Mouse (Mus musculus) lung, embryonic 14.5 days (tissue): ENCODE results near the gene Slc13a2. TPM values are rescaled to one million over a fixed set of nuclear protein-coding genes. Genes with fewer than 3 reads are reported as not detected.

ENCODE experiments used
- ATAC-seq: fragments of 200-750 bp; cut with Nextera tagmentation; 2 replicates; pipeline ENCODE4 v1.8.0; 2017; ENCODE audit warnings: mild to moderate bottlenecking, moderate TSS enrichment, moderate library complexity; ENCODE audit not compliant: insufficient read depth
- DNase-seq: peaks from one replicate; pipeline ENCODE4 v3.0.0-alpha.2; 2015
- H3K27ac ChIP-seq: fragments of 300-500 bp; sonication (generic); 2 replicates; pipeline ENCODE4 v1.5.1; 2014; ENCODE audit warnings: low read depth, mild to moderate bottlenecking, moderate library complexity
- H3K27me3 ChIP-seq: fragments of 300-500 bp; sonication (generic); 2 replicates; pipeline ENCODE4 v1.6.1; 2014; ENCODE audit warnings: low read length, control low read depth; ENCODE audit not compliant: insufficient read depth
- H3K36me3 ChIP-seq: fragments of 300-500 bp; sonication (generic); 2 replicates; pipeline ENCODE4 v1.6.1; 2014; ENCODE audit warnings: control low read depth; ENCODE audit not compliant: insufficient read depth
- H3K4me1 ChIP-seq: fragments of 300-500 bp; sonication (generic); 2 replicates; pipeline ENCODE4 v1.6.1; 2014; ENCODE audit warnings: antibody characterized with exemption, control low read depth; ENCODE audit not compliant: insufficient read depth
- H3K4me2 ChIP-seq: fragments of 300-500 bp; sonication (generic); 2 replicates; pipeline ENCODE4 v1.6.1; 2014; ENCODE audit warnings: mild to moderate bottlenecking
- H3K4me3 ChIP-seq: fragments of 300-500 bp; sonication (generic); 2 replicates; pipeline ENCODE4 v1.5.1; 2014; ENCODE audit warnings: low read depth, low read length
- H3K9ac ChIP-seq: fragments of 300-500 bp; sonication (generic); 2 replicates; pipeline ENCODE4 v1.6.1; 2014
- H3K9me3 ChIP-seq: fragments of 300-500 bp; sonication (generic); 2 replicates; pipeline ENCODE4 v1.6.1; 2016; ENCODE audit warnings: low read depth, low read length, control low read depth
- CTCF ChIP-seq: IDR thresholded peaks from 2 replicates; pipeline ENCODE4 v1.5.1; 2016; ENCODE audit warnings: antibody characterized with exemption, low read depth
- WGBS: fragments of 180-500 bp; shearing (Covaris S2); extraction: QIAGEN DNeasy Blood & Tissue Kit; methylation state at CpG from one replicate; pipeline ENCODE4 v1.1.7; 2014; 5-methylcytosine and 5-hydroxymethylcytosine counted together
- polyA plus RNA-seq: library from polyadenylated mRNA; unstranded; fragments of >200 nt; fragmentation: Nextera tagmentation; extraction: Ambion mirVana; gene quantifications from 2 replicates; pipeline ENCODE4 v1.2.1, GENCODE M21; 2014

Slc13a2 gene
- not detected in 2 replicates for polyA plus RNA-seq

DNA sequence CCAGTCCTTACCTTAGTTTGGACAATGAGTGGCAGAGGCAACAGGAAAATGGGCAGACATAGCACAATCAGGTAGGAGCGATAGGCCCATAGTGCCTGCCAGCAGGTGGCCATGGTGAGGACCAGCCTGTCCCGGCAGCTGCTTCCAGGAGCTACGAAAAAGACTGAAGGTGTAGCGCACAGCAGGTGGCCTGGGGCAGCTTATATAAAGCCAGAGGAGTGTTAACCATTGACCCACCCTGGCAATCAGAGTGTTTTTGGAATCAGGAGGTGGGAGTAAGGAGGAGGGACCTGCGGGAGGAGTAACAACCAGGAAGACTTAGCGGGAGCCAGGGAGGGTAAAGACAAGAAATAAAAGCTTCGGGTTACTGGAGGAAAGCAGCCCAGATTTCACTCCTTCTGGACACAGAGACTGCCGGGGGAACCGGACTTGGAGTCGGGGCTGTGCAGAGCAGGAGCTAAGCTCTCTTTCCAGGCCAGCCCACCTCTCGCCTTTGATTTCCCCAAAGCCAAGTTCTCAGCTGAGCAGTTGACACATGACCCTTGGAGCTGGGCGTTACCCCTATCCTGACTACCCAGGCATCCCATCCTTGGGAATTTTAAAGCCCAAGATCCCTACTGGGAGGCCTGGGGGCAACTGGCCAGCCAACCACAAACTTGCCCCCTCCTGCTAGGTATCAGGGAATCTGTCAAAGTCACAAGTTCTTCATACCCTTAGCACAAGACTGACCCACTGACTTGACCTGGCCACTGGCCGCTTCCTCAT, at the start of gene Slc13a2:
Gene Slc13a2 (minus strand): TSS at position 163 of the 765 bp plus-strand sequence.
- Histone ChIP-seq H3K9me3 (no peaks in the 10 kb centered on the region), H3K36me3 (no peaks in the 10 kb centered on the region), H3K9ac (no peak within 1 kb of the TSS), H3K4me3 (no peak within 1 kb of the TSS), H3K4me2 (no peak within 1 kb of the TSS), H3K27me3 (no peaks in the 10 kb centered on the region; the same call in 1 of the 2 replicates), H3K4me1 (no peaks in the 10 kb centered on the region), H3K27ac (no peak within 1 kb of the TSS)
- no peak for ATAC-seq
- no peak for DNase-seq
- 18% methylated on average over 13 of the region's 13 CpGs for WGBS
- TF ChIP-seq CTCF = peak; percentile 33; the same call in 1 of the 2 replicates

DNA sequence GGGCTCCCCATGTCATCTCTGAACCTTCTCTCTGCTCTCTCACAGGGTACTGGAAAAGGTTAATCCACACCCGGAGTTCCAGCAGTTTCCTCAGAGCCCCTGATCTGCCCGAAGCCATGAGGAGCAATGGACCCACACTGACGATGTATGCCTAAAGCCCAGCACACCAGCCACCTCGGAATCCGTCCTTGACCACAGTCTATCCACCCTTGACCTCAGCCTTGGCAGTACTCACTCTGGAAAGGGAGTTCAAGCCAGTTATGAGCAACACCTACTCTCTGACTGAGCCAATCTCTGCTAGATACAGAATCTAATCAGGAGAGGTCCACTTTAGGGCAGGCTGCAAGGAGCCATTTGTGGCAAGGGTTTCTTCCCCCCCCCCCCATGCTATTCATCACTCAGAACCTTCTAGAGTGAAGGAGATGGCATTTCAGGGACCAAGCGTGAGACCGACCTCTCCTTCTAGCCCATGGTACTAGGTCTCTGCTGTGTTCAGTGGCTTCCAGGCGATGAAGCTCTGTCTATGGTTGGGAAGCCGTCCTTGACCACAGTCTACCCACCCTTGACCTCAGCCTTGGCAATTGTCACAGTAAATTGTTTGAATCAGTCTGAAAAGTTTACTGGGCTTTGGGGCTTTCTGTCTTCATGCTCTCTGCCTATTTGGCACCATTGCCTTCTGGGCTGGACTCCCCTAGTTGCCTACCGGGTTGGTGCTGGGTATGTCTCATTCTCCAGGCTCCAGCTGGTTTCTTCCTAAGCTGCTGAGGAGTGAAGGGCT, 49.5 kb upstream of the Slc13a2 start:
- 87% methylated on average over 10 of the region's 10 CpGs for WGBS
- H3K27me3 ChIP-seq = no peaks in the 10 kb centered on the region
- H3K4me3 ChIP-seq = no peak overlapping the region
- 0 out of 2 replicates have a peak, but pooled peaks cover under 1% of the 10 kb centered on the region for H3K4me1 ChIP-seq
- no peaks in the 10 kb centered on the region for H3K36me3 ChIP-seq
- no peaks in the 10 kb centered on the region for H3K9me3 ChIP-seq
- no peak overlapping the region for H3K27ac ChIP-seq
- no peak overlapping the region for H3K4me2 ChIP-seq
- no peak overlapping the region for H3K9ac ChIP-seq
- ATAC-seq (no peak), DNase-seq (no peak)
- TF ChIP-seq CTCF = no peak

DNA sequence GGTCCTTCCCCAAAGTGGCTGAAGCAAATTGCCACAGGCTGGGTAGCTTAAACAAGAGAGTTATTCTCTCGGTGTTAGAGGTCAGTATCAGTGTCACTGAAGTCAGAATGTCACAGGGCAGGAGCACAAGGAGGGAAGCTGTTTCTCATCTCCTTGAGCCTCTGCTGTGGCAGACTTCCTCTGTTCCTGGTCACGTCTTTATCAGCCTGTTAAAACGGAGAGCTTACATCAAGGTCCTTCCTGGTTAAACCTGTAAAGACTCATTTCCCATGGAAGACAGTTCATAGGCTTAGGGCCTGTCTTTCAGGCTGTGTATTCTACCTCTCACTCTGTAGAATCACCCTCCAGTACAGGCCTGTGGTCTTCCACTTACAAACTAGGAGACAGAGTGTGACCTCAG, 45.9 kb upstream of the Slc13a2 start:
- TF ChIP-seq CTCF = no peak
- no peak overlapping the region for H3K4me2 ChIP-seq
- no peak overlapping the region for H3K27ac ChIP-seq
- no peak overlapping the region for H3K9ac ChIP-seq
- peaks cover 9% of the 10 kb centered on the region; the same call in 1 of the 2 replicates for H3K4me1 ChIP-seq
- H3K27me3 ChIP-seq = no peaks in the 10 kb centered on the region
- no peaks in the 10 kb centered on the region for H3K36me3 ChIP-seq
- ATAC-seq (no peak), DNase-seq (no peak)
- H3K9me3 ChIP-seq = no peaks in the 10 kb centered on the region
- H3K4me3 ChIP-seq = no peak overlapping the region
- 44% methylated on average over 3 of the region's 3 CpGs for WGBS

DNA sequence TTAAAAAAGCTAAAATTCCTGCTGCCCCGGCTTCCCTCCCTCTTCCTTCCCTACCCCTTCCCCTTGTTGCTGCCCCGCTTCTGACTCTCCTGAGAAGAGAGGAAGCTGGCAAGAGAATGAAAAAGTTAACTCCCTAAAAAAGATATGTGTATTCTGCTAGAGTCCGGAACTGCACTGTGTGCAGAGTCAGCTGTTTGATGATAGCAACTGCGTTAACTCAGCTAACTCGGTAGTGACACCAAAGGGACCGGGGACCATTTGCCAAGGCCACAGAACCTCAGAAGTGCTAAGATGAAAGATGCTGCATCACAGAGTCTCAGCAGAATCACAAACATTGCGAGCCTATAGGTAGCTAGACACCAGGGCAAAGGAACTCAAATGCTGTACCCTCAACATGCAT, 45.5 kb upstream of the Slc13a2 start:
- Histone ChIP-seq H3K36me3 (no peaks in the 10 kb centered on the region), H3K4me1 (peaks cover 9% of the 10 kb centered on the region; the same call in 1 of the 2 replicates), H3K27ac (no peak overlapping the region), H3K27me3 (no peaks in the 10 kb centered on the region), H3K9me3 (no peaks in the 10 kb centered on the region), H3K9ac (no peak overlapping the region), H3K4me2 (no peak overlapping the region), H3K4me3 (no peak overlapping the region)
- WGBS = 66% methylated on average over 7 of the region's 7 CpGs
- no peak for TF ChIP-seq CTCF
- ATAC-seq = no peak
- DNase-seq = no peak

DNA sequence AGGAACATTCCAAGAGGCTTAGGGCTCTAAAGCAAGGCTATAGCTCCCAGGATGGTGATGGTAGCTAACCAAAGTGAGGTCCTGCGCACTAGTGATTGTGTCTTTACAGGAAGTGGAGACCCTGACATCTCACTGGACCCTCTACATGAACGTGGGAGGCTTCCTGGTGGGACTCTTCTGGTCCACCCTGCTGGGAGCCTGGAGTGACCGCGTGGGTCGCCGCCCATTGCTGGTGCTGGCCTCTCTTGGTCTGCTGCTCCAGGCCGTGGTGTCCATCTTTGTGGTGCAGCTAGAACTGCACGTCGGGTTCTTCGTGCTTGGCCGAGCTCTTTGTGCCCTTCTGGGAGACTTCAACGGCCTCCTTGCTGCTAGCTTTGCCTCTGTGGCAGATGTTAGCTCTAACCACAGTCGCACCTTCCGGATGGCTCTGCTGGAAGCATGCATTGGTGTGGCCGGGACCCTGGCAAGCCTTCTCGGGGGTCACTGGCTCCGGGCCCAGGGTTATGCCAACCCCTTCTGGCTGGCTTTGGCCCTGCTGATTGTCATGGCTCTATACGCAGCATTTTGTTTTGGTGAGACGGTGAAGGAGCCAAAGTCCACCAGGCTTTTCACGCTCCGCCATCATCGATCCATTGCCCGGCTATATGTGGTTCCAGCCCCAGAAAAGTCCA, 44.4 kb upstream of the Slc13a2 start:
- Histone ChIP-seq H3K4me3 (peak overlapping the region; percentile 80), H3K4me2 (peak overlapping the region; percentile 94), H3K9me3 (no peaks in the 10 kb centered on the region), H3K36me3 (no peaks in the 10 kb centered on the region), H3K9ac (peak overlapping the region; percentile 85), H3K27ac (peak overlapping the region; percentile 96), H3K27me3 (no peaks in the 10 kb centered on the region), H3K4me1 (peaks cover 9% of the 10 kb centered on the region; the same call in 1 of the 2 replicates)
- TF ChIP-seq CTCF = no peak
- ATAC-seq (no peak), DNase-seq (no peak)
- WGBS = 71% methylated on average over 23 of the region's 23 CpGs

DNA sequence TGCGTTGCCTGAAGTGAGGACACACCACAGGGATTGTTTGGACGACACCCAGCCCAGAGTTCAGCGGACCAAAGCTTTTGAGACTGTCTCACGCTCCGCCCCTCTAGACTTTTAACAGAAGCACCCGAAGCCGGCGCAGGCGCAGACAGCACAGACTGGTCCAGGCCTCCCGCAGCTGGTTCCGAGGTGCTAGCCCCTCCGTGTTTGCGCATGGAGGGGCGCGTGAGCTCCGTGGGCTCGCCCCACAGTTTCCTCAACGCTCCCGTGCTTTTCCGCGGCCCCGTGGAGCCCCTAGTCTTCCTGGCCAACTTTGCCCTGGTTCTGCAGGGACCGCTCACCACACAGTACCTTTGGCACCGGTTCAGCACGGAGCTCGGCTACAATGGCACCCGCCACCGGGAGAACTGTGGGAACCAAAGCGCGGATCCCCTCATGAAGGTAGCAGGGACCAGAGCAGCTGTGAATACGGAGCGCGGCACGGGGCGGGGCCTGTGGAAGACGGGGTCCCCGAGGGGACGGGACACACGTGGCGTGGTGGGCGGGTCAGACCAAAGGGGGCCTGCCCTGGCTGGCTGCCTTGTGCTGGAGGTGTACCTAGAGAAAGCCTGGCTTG, 43.7 kb upstream of the Slc13a2 start, which contains the start of gene Slc46a1:
Gene Slc46a1 (plus strand): TSS at position 130 of the 613 bp plus-strand sequence.
- ATAC-seq (peak; percentile 98), DNase-seq (peak; percentile 93)
- peak within 1 kb of the TSS; percentile 96 for H3K27ac ChIP-seq
- H3K9ac ChIP-seq = peak within 1 kb of the TSS; percentile 85
- WGBS = under 1% methylated on average over 41 of the region's 41 CpGs
- TF ChIP-seq CTCF = no peak
- no peaks in the 10 kb centered on the region for H3K27me3 ChIP-seq
- peaks cover 9% of the 10 kb centered on the region; the same call in 1 of the 2 replicates for H3K4me1 ChIP-seq
- peak within 1 kb of the TSS; percentile 80 for H3K4me3 ChIP-seq
- H3K4me2 ChIP-seq = peak within 1 kb of the TSS; percentile 94
- H3K9me3 ChIP-seq = no peaks in the 10 kb centered on the region
- H3K36me3 ChIP-seq = no peaks in the 10 kb centered on the region
